In genomic region chr3:116661288-116661869, GRCm38 (mm10) we compare ENCODE assay signal across 9 mouse cellular contexts. TPM values are rescaled to one million over a fixed set of nuclear protein-coding genes. Genes with fewer than 3 reads are reported as not detected.
A peak's percentile ranks its signal among the peaks of the same experiment; 100 is the strongest.
DNase-seq lines count a peak whose midpoint lies in the region; ATAC-seq and TF ChIP-seq lines count a peak whose summit lies in the region.
"Had no signal": no experiment of that assay in that cellular context is flagged by ENCODE, and none has a peak within 500 bp of the region (broad histone marks: within the 10 kb centered on the region; RNA-seq: fewer than 3 reads in every experiment).

No protein-coding gene starts in this region.

- DNase-seq in lung, embryonic 14.5 days: peak; percentile 43
- DNase-seq in lung, adult 18-20 months: no peak
- peak; percentile 34 for DNase-seq in c-Kit-positive CD71-positive TER-119-positive erythroid progenitor cells, embryonic 14.5 days (ENCODE audit: low spot score)
- peak; percentile 19 for DNase-seq in midbrain, postnatal 0 days (ENCODE audit: low spot score)
- no peak for DNase-seq in urinary bladder, postnatal 14 days (ENCODE audit: low spot score)
- DNase-seq in adrenal gland, postnatal 10 days: no peak
- DNase-seq in urinary bladder, postnatal 10 days (ENCODE audit: low spot score): no peak

- H3K36me3 ChIP-seq in lung, embryonic 14.5 days (ENCODE audit: insufficient read depth): no peaks in the 10 kb centered on the region
- no peaks in the 10 kb centered on the region for H3K36me3 ChIP-seq in hindbrain, embryonic 15.5 days
- H3K36me3 ChIP-seq in midbrain, postnatal 0 days (ENCODE audit: insufficient read depth, low read length): no peaks in the 10 kb centered on the region

- H3K27me3 ChIP-seq in lung, embryonic 14.5 days (ENCODE audit: insufficient read depth, low read length): no peaks in the 10 kb centered on the region
- H3K27me3 ChIP-seq in hindbrain, embryonic 15.5 days: no peaks in the 10 kb centered on the region
- no peaks in the 10 kb centered on the region for H3K27me3 ChIP-seq in midbrain, postnatal 0 days (ENCODE audit: insufficient read depth, low read length)

- H3K9me3 ChIP-seq in lung, embryonic 14.5 days (ENCODE audit: low read depth, low read length): no peaks in the 10 kb centered on the region
- no peaks in the 10 kb centered on the region for H3K9me3 ChIP-seq in hindbrain, embryonic 15.5 days
- H3K9me3 ChIP-seq in midbrain, postnatal 0 days (ENCODE audit: low read length): no peaks in the 10 kb centered on the region

- peak overlapping the region; percentile 96 for H3K27ac ChIP-seq in lung, embryonic 14.5 days (ENCODE audit: low read depth)
- H3K27ac ChIP-seq in hindbrain, embryonic 15.5 days (replicated peaks): peak overlapping the region; percentile 95
- H3K27ac ChIP-seq in midbrain, postnatal 0 days (ENCODE audit: low read depth, low read length): peak overlapping the region; percentile 90

- peak overlapping the region; percentile 79 for H3K4me2 ChIP-seq in lung, embryonic 14.5 days
- H3K4me2 ChIP-seq in hindbrain, embryonic 15.5 days: peak overlapping the region; percentile 60
- H3K4me2 ChIP-seq in midbrain, postnatal 0 days (ENCODE audit: low read depth, low read length, poor library complexity, severe bottlenecking): peak overlapping the region; percentile 64

- no peaks in the 10 kb centered on the region for H3K4me1 ChIP-seq in lung, embryonic 14.5 days (ENCODE audit: insufficient read depth)
- peaks cover 44% of the 10 kb centered on the region for H3K4me1 ChIP-seq in hindbrain, embryonic 15.5 days (replicated peaks)
- no peaks in the 10 kb centered on the region for H3K4me1 ChIP-seq in midbrain, postnatal 0 days (ENCODE audit: insufficient read depth, low read length)

- TF ChIP-seq CTCF in lung, embryonic 14.5 days (IDR thresholded peaks at IDR 0.05; ENCODE audit: low read depth): no peak
- no peak for TF ChIP-seq CTCF in midbrain, postnatal 0 days (IDR thresholded peaks at IDR 0.05)

- 3% methylated on average over 16 of the region's 16 CpGs for WGBS in lung, embryonic 14.5 days
- 7% methylated on average over 16 of the region's 16 CpGs for WGBS in hindbrain, embryonic 15.5 days
- 7% methylated on average over 16 of the region's 16 CpGs for WGBS in midbrain, postnatal 0 days

- ATAC-seq in lung, embryonic 14.5 days (ENCODE audit: insufficient read depth): no peak
- ATAC-seq in hindbrain, embryonic 15.5 days (ENCODE audit: low FRiP score, low read depth): no peak
- no peak for ATAC-seq in midbrain, postnatal 0 days (ENCODE audit: low FRiP score)

- H3K9ac ChIP-seq in lung, embryonic 14.5 days: peak overlapping the region; percentile 94
- H3K9ac ChIP-seq in hindbrain, embryonic 15.5 days: peak overlapping the region; percentile 95
- peak overlapping the region; percentile 94 for H3K9ac ChIP-seq in midbrain, postnatal 0 days (replicated peaks; ENCODE audit: low read length, poor library complexity, severe bottlenecking)

- H3K4me3 ChIP-seq in lung, embryonic 14.5 days (ENCODE audit: low read depth, low read length): peak overlapping the region; percentile 96
- H3K4me3 ChIP-seq in hindbrain, embryonic 15.5 days: peak overlapping the region; percentile 92
- peak overlapping the region; percentile 93 for H3K4me3 ChIP-seq in midbrain, postnatal 0 days (ENCODE audit: low read depth, low read length)

RNA-seq across cellular contexts. Expression of gene Mfsd14a, which starts 1.1 kb away (rescaled TPM):
- polyA plus RNA-seq in lung, embryonic 14.5 days (2014; fragmentation: Nextera tagmentation; extraction: Ambion mirVana): 89.8 and 94.6 TPM in 2 replicates
- polyA plus RNA-seq in hindbrain, embryonic 15.5 days (2015; fragmentation: Nextera tagmentation; extraction: Ambion mirVana): 60.6 and 65.4 TPM in 2 replicates
- 44.7 and 51.1 TPM in 2 replicates for total RNA-seq in midbrain, postnatal 0 days (2014; rRNA removed)
- 49.4 and 50.6 TPM in 2 replicates for polyA plus RNA-seq in midbrain, postnatal 0 days (2015; fragmentation: Nextera tagmentation; extraction: Ambion mirVana)
- 10 to 100 TPM; 44.3 to 47.9 TPM for total RNA-seq in adrenal gland, postnatal 10 days (2021)

RNA-seq across cellular contexts. Expression of gene Gm43191, which starts 19.7 kb away (rescaled TPM):
- polyA plus RNA-seq in lung, embryonic 14.5 days (2014; fragmentation: Nextera tagmentation; extraction: Ambion mirVana): not detected in 2 replicates
- polyA plus RNA-seq in hindbrain, embryonic 15.5 days (2015; fragmentation: Nextera tagmentation; extraction: Ambion mirVana): not detected in 2 replicates
- not detected in 2 replicates for total RNA-seq in midbrain, postnatal 0 days (2014; rRNA removed)
- polyA plus RNA-seq in midbrain, postnatal 0 days (2015; fragmentation: Nextera tagmentation; extraction: Ambion mirVana): not detected in 2 replicates
- not detected for total RNA-seq in adrenal gland, postnatal 10 days (2021)
- polyA plus RNA-seq: gonadal fat pad, adult 2 months had no signal

RNA-seq across cellular contexts. Expression of gene Trmt13, which starts 47.0 kb away (rescaled TPM):
- polyA plus RNA-seq in lung, embryonic 14.5 days (2014; fragmentation: Nextera tagmentation; extraction: Ambion mirVana): 24.8 and 25.4 TPM in 2 replicates
- 24.3 and 25.1 TPM in 2 replicates for polyA plus RNA-seq in hindbrain, embryonic 15.5 days (2015; fragmentation: Nextera tagmentation; extraction: Ambion mirVana)
- total RNA-seq in midbrain, postnatal 0 days (2014; rRNA removed): 12.2 and 14.0 TPM in 2 replicates
- polyA plus RNA-seq in midbrain, postnatal 0 days (2015; fragmentation: Nextera tagmentation; extraction: Ambion mirVana): 22.1 and 23.4 TPM in 2 replicates
- total RNA-seq in adrenal gland, postnatal 10 days (2021): 10 to 100 TPM; 12.0 to 15.5 TPM

RNA-seq across cellular contexts. Expression of gene Slc35a3, which starts 51.3 kb away (rescaled TPM):
- 13.1 and 16.1 TPM in 2 replicates for polyA plus RNA-seq in lung, embryonic 14.5 days (2014; fragmentation: Nextera tagmentation; extraction: Ambion mirVana)
- polyA plus RNA-seq in hindbrain, embryonic 15.5 days (2015; fragmentation: Nextera tagmentation; extraction: Ambion mirVana): 8.0 and 8.7 TPM in 2 replicates
- total RNA-seq in midbrain, postnatal 0 days (2014; rRNA removed): 18.9 and 23.9 TPM in 2 replicates
- polyA plus RNA-seq in midbrain, postnatal 0 days (2015; fragmentation: Nextera tagmentation; extraction: Ambion mirVana): 5.4 and 6.2 TPM in 2 replicates
- total RNA-seq in adrenal gland, postnatal 10 days (2021): 10 to 100 TPM; 28.4 to 28.9 TPM

Comparison
In these comparisons a context has a peak if more than half of its experiments do, and no peak if none do; other contexts are left out.
1. DNase-seq: peak in lung, embryonic 14.5 days (single experiment), c-Kit-positive CD71-positive TER-119-positive erythroid progenitor cells, embryonic 14.5 days (single experiment) and midbrain, postnatal 0 days (single experiment); none in lung, adult 18-20 months (0 of 2), urinary bladder, postnatal 14 days (single experiment), adrenal gland, postnatal 10 days (single experiment) and urinary bladder, postnatal 10 days (single experiment).
2. Peak in every context shown above with its lines, with median percentiles within 50 percentile points of each other: H3K27ac ChIP-seq, H3K4me2 ChIP-seq, H3K4me3 ChIP-seq and H3K9ac ChIP-seq.